Mouse (Mus musculus) G1E (cell line): ENCODE measurements around the gene Rbm3. TPM values are rescaled to one million over a fixed set of nuclear protein-coding genes. Genes with fewer than 3 reads are reported as not detected.

ENCODE experiments used
- ATAC-seq: 2 replicates; pipeline ENCODE4 v1.8.0; 2016; ENCODE audit warnings: mild to moderate bottlenecking; ENCODE audit not compliant: insufficient number of reproducible peaks, poor library complexity, low FRiP score, severe bottlenecking; ENCODE audit errors: extremely low read depth
- DNase-seq: peaks from one replicate; pipeline ENCODE4 v3.0.0; 2012; ENCODE audit warnings: low spot score
- H3K27me3 ChIP-seq: 2 replicates; pipeline ENCODE4 v1.6.1; 2012; ENCODE audit warnings: mild to moderate bottlenecking, low read length, inconsistent platforms; ENCODE audit not compliant: insufficient read depth
- H3K36me3 ChIP-seq: replicated peaks from 2 replicates; pipeline ENCODE3; 2012; ENCODE audit warnings: mild to moderate bottlenecking, inconsistent platforms
- H3K4me1 ChIP-seq: 2 replicates; pipeline ENCODE4 v1.6.1; 2012; ENCODE audit warnings: low read depth, low read length, inconsistent platforms, mixed read lengths; ENCODE audit not compliant: insufficient read depth
- H3K4me3 ChIP-seq: 2 replicates; pipeline ENCODE4 v1.5.1; 2012; ENCODE audit warnings: low read depth, mild to moderate bottlenecking, inconsistent platforms, low read length, moderate library complexity, mixed read lengths
- H3K9me3 ChIP-seq: replicated peaks from 2 replicates; pipeline ENCODE4 v1.6.1; 2012; ENCODE audit warnings: inconsistent platforms
- CTCF ChIP-seq: IDR thresholded peaks from 2 replicates; pipeline ENCODE4 v1.5.1; 2012; ENCODE audit warnings: low read depth, low read length, inconsistent platforms, mixed read lengths
- GATA1 ChIP-seq: IDR thresholded peaks from 2 replicates; pipeline ENCODE4 v1.6.1; 2012; ENCODE audit warnings: borderline replicate concordance, low read length, inconsistent platforms, mixed read lengths
- GATA2 ChIP-seq: IDR thresholded peaks from 2 replicates; pipeline ENCODE4 v1.6.1; 2012; ENCODE audit warnings: low read depth, low read length, inconsistent platforms, borderline replicate concordance
- POLR2AphosphoS5 ChIP-seq: IDR thresholded peaks from 2 replicates; pipeline ENCODE4 v1.6.1; 2012; ENCODE audit warnings: low read depth, low read length, inconsistent platforms; ENCODE audit not compliant: insufficient replicate concordance
- TAL1 ChIP-seq: conservative IDR thresholded peaks from 2 replicates; pipeline ENCODE4 v1.6.1; 2012; ENCODE audit warnings: low read depth, low read length, inconsistent platforms, mixed read lengths
- polyA plus RNA-seq: library from polyadenylated mRNA; stranded (reverse); fragments of >175 nt; gene quantifications from 2 replicates; pipeline ENCODE4 v1.2.3, GENCODE M21; 2012
- total RNA-seq, 2 experiments: library from RNA; stranded (forward) in 1 of 2; stranded (reverse) in 1 of 2; fragments of 200-1000 nt in 1 of 2; fragments of >200 nt in 1 of 2; fragmentation: Nextera tagmentation in 1 of 2; gene quantifications; 2 replicates each; pipeline ENCODE4 v1.2.3; 2014 to 2017

The Rbm3 gene
- total and polyA plus RNA-seq, 3 experiments: 248 to 1,311 (median 460) TPM

DNA sequence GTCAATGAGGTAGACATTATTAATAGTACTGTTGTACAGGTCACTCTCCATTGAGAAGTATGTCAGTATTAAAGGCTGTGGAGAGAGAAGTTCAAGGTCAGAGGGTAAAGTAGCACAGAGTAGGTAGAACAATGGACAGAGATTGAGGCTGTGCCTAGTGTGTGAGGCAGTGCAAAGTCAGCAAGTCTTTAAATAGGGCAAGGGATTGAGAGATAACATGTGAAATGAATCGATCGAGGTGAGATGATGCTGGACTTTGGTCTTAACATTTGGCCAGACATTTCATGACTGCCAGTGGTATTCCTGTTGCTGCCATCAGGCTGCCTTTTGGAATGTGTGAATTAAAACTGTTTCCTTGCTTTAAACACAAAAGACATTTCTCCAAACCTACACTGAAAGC, 33.2 kb upstream of the Rbm3 start:
- Histone ChIP-seq H3K4me1 (peaks cover 13% of the 10 kb centered on the region; the same call in 1 of the 2 replicates), H3K36me3 (peaks cover 8% of the 10 kb centered on the region), H3K9me3 (no peaks in the 10 kb centered on the region), H3K4me3 (no peak overlapping the region), H3K27me3 (no peaks in the 10 kb centered on the region)
- DNase-seq (no peak), ATAC-seq (no peak)
- no peak for TF ChIP-seq CTCF
- no peak for TF ChIP-seq GATA1
- no peak for TF ChIP-seq GATA2
- TF ChIP-seq POLR2AphosphoS5: no peak
- no peak for TF ChIP-seq TAL1

- H3K36me3 ChIP-seq: peaks cover 29% of the 10 kb centered on the region
- peak; percentile 71 for DNase-seq
- peak; percentile 70 for ATAC-seq
- peak within 1 kb of the TSS; percentile 82 for H3K4me3 ChIP-seq
- no peaks in the 10 kb centered on the region for H3K27me3 ChIP-seq
- H3K9me3 ChIP-seq: no peaks in the 10 kb centered on the region
- H3K4me1 ChIP-seq: peaks cover 13% of the 10 kb centered on the region; the same call in 1 of the 2 replicates
- TF ChIP-seq CTCF: no peak
- no peak for TF ChIP-seq GATA2
- TF ChIP-seq POLR2AphosphoS5: no peak
- TF ChIP-seq GATA1: no peak
- no peak for TF ChIP-seq TAL1
Measured at GRCm38 (mm10) chrX:8175504-8176385, 30.1 kb upstream of the Rbm3 start, which contains the start of gene Tbc1d25. Tbc1d25 (minus strand) TSS chrX:8176181.

GRCm38 (mm10) chrX:8175169-8175503, 29.5 kb upstream of the Rbm3 start:
- Histone ChIP-seq H3K4me3 (peak overlapping the region; percentile 82), H3K4me1 (peaks cover 13% of the 10 kb centered on the region; the same call in 1 of the 2 replicates), H3K27me3 (no peaks in the 10 kb centered on the region), H3K9me3 (no peaks in the 10 kb centered on the region), H3K36me3 (peaks cover 35% of the 10 kb centered on the region)
- ATAC-seq: no peak
- peak; percentile 27 for DNase-seq
- no peak for TF ChIP-seq GATA2
- no peak for TF ChIP-seq GATA1
- no peak for TF ChIP-seq TAL1
- no peak for TF ChIP-seq CTCF
- TF ChIP-seq POLR2AphosphoS5: no peak

DNA sequence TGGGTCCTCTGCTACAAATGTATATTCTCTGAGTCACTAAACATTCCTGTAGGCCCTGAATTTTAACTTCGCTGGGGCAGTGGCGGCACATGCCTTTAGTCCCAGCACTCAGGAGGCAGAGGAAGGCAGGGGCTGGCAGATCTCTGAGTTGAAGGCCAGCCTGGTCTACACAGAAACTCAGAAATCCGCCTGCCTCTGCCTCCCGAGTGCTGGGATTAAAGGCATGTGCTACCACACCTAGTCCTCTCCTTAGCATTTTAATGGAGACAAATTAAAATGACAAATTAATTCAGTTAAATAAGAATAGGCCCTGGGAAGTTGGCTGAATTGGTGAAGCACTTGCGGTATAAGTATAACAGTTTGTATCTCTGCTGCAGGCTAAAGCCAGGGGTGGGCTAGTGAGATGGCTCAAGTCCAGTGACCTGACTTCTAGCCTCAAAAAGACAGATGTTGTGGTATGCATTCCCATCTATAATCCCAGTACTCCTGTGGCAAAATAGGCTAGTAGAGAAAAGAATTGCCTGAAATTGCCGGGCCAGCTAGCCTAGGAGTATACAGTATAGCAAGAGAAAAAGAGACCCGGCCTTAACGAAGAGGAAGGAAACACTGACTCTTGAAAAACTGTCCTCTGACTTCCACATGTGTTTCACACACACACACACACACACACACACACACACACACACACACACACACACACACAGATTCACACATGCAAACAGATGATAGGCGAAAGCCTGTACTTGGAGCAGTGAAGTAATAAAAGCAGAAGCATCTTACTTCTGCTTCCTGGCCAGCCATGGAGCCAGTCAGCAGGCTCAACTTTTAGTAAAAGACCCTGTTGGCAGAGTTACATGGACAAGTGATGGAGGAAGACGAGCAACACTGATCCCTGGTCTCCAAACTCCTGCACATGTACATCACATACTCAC, 22.3 kb upstream of the Rbm3 start:
- DNase-seq: no peak
- H3K4me3 ChIP-seq: no peak overlapping the region
- no peaks in the 10 kb centered on the region for H3K9me3 ChIP-seq
- H3K4me1 ChIP-seq: no peaks in the 10 kb centered on the region; the same call in 1 of the 2 replicates
- H3K36me3 ChIP-seq: peaks cover 70% of the 10 kb centered on the region
- no peaks in the 10 kb centered on the region for H3K27me3 ChIP-seq
- ATAC-seq: no peak
- TF ChIP-seq TAL1 (no peak), GATA2 (no peak), POLR2AphosphoS5 (no peak), GATA1 (no peak), CTCF (no peak)

- no peak for ATAC-seq
- H3K36me3 ChIP-seq: peaks cover 65% of the 10 kb centered on the region
Measured at GRCm38 (mm10) chrX:8164471-8164870, 18.8 kb upstream of the Rbm3 start.

GRCm38 (mm10) chrX:8163076-8163475, 17.4 kb upstream of the Rbm3 start:
- DNase-seq: no peak
- no peak for ATAC-seq
- Histone ChIP-seq H3K27me3 (no peaks in the 10 kb centered on the region), H3K4me1 (no peaks in the 10 kb centered on the region), H3K36me3 (peaks cover 63% of the 10 kb centered on the region), H3K9me3 (no peaks in the 10 kb centered on the region), H3K4me3 (no peak overlapping the region)
- TF ChIP-seq TAL1: no peak
- no peak for TF ChIP-seq GATA2
- TF ChIP-seq CTCF: no peak
- no peak for TF ChIP-seq GATA1
- TF ChIP-seq POLR2AphosphoS5: no peak

More at GRCm38 (mm10) chrX:8164471-8164870, 18.8 kb upstream of the Rbm3 start:
- H3K27me3 ChIP-seq: no peaks in the 10 kb centered on the region
- DNase-seq: no peak
- no peaks in the 10 kb centered on the region for H3K9me3 ChIP-seq
- TF ChIP-seq POLR2AphosphoS5: no peak
- no peak overlapping the region for H3K4me3 ChIP-seq
- H3K4me1 ChIP-seq: no peaks in the 10 kb centered on the region
